Mouse (Mus musculus) B cell, adult 62 days (primary cell): ENCODE data around the gene Jsrp1. TPM values are rescaled to one million over a fixed set of nuclear protein-coding genes. Genes with fewer than 3 reads are reported as not detected.

Source experiments
- total RNA-seq: library from RNA; stranded (reverse); gene quantifications from 4 replicates; pipeline ENCODE4 v1.2.4, GENCODE M21; 2023

Gene Jsrp1
- not detected in 4 replicates for total RNA-seq

DNA sequence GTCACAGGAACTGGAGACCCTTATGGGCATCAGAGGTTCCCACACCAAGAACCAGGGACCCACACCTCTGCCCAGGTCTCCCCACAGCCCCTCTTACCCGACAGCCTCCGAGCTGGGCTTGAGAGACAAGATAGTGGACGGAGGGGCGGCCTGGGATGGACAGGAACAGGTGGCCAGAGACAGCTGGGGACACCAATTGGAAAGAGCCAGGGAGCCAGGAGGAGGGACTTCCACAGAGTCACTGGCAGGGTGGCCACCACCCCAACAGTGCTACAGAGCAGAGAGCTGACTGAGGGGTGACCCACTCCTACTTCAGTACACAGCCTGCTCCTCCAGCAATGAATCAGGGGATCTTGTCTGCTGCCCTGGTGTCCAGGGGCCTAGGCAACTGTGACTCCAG lies at the start of gene Jsrp1:
Jsrp1 (minus strand) TSS at position 133 of the 400 bp plus-strand sequence.

GRCm38 (mm10) chr10:80854913-80855748 lies 41.8 kb upstream of the Jsrp1 start, which contains the start of the genes Lsm7 and Sppl2b:
Gene Lsm7 (minus strand): TSS chr10:80855209.
Gene Sppl2b (plus strand): TSS chr10:80855275.

DNA sequence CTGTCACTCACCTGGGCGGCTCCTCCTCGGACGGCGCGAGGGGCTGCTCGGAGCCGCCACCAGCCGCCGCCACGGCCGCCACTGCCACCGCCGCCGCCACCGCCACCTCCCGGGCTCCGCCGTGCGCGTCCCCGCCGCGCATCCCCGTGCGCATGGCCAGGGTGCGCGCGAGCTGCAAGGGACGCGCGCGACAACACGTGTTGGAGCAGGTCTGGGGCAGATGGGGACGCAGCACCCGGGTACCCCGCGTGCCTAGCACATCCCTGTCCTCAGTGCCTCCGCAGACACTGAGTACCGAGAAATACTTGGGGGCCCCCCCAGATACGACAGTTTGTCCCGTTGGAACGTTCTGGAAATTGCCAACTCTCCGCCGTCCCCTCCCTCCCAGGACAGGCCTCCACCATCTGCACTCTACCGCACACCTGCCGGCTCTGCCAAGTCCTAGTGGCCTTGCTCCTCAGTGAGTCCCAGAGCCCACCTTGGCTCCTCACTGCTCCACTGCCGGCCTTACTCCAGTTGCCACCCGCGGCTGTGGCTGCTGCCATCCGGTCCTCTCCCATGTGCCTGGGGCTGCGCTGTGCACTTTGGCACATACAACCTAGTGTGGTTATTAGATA lies 30.7 kb upstream of the Jsrp1 start, which contains the start of gene Lingo3:
Lingo3 (minus strand) TSS at position 109 of the 617 bp plus-strand sequence.

DNA sequence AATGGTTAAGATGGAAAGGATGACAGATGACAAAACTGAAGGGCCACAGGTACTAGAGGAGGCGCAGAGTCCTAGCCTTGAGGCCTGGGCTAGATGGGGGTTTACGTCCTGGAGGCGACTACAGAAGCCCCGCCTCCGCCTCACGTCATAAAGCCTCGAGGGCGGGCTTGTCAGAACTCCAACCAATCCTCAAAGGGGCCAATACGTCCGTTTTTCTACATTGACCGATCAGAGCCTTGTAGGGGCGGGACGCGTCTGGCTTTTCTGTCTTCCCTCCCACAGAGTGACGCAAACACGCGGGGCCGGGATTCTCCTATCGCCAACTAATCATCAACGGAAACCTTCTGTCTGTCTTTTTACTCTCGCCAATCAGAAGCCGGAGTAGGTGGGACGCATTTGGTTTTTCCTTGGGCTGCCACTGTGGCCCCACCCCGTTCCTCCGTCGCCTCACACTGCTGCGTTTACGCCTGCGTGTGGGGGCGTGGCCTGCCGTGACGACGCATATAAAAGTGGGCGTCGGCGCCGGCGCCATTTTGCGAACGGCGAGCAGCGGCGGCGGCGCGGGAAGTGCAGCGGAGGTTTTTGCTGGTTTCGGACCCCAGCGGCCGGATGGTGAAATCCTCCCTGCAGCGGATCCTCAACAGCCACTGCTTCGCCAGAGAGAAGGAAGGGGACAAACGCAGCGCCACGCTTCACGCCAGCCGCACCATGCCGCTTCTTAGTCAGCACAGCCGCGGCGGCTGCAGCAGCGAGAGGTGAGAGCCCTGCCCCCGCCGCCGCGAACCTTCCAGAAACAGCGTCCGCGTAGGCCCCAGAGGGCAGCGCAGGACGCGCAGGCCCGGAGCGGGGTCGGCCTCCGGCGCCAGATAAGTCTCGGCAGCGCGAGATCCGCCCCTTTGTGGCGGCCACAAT lies 13.1 kb upstream of the Jsrp1 start, which contains the start of gene Oaz1:
Oaz1 (plus strand) TSS at position 506 of the 912 bp plus-strand sequence.

DNA sequence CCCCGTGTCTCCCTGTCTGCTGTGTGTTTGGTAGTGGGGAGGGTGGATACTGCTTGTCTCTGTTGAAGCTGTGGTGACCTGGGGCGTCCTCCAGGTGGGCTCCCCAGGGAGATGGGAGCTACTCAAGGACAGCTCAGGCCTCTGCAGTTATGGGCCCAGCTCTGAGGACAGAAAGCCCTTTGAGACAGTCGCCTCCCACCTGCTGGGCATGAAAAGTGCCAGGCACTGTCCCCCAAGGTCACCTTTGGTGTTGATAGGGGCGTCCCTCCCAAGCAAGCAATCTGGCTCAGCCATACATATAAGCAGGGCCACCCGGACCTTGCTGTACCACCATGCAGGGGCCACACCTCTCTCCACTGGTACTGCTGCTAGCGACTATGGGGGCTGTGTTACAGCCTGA lies 8.4 kb downstream of the Jsrp1 start, which contains the start of gene Amh:
Amh (plus strand) TSS at position 328 of the 400 bp plus-strand sequence.

GRCm38 (mm10) chr10:80798150-80799006 lies 14.9 kb downstream of the Jsrp1 start, which contains the start of the genes Sf3a2 and Plekhj1:
Gene Sf3a2 (plus strand): TSS chr10:80798198.
Gene Plekhj1 (minus strand): TSS chr10:80798626.

Other genes starting within 250 kb of the Jsrp1 start
- gene Klf16, start 236.2 kb downstream of the Jsrp1 start, total RNA-seq, result 30.3 to 34.0 TPM (median 31.5 TPM) in 4 replicates
- 89.6 to 111 TPM (median 99.5 TPM) in 4 replicates for gene Abhd17a, start 223.2 kb downstream of the Jsrp1 start, total RNA-seq
- 61.5 to 65.5 TPM (median 62.9 TPM) in 4 replicates for gene Scamp4, start 210.6 kb downstream of the Jsrp1 start, total RNA-seq
- 9.3 to 21.8 TPM (median 15.5 TPM) in 4 replicates for gene Adat3, start 210.6 kb downstream of the Jsrp1 start, total RNA-seq
- 10.6 to 12.6 TPM (median 11.2 TPM) in 4 replicates for gene Gm49322, start 207.5 kb downstream of the Jsrp1 start, total RNA-seq
- 209 to 257 TPM (median 213 TPM) in 4 replicates for gene Csnk1g2, start 190.7 kb downstream of the Jsrp1 start, total RNA-seq
- 30.1 to 32.7 TPM (median 31.0 TPM) in 4 replicates for gene Btbd2, start 156.4 kb downstream of the Jsrp1 start, total RNA-seq
- gene Mknk2, start 135.4 kb downstream of the Jsrp1 start, total RNA-seq, result 396 to 427 TPM (median 418 TPM) in 4 replicates
- gene Mob3a, start 111.5 kb downstream of the Jsrp1 start, total RNA-seq, result 94.0 to 111 TPM (median 98.1 TPM) in 4 replicates
- gene Izumo4, start 111.3 kb downstream of the Jsrp1 start, total RNA-seq, result 34.0 to 51.5 TPM (median 39.5 TPM) in 4 replicates
- 122 to 151 TPM (median 133 TPM) in 4 replicates for gene Ap3d1, start 71.2 kb downstream of the Jsrp1 start, total RNA-seq
- gene Dot1l, start 58.3 kb downstream of the Jsrp1 start, total RNA-seq, result 69.2 to 82.9 TPM (median 74.7 TPM) in 4 replicates
- gene Sf3a2, start 15.3 kb downstream of the Jsrp1 start, total RNA-seq, result 73.0 to 86.5 TPM (median 77.6 TPM) in 4 replicates
- gene Plekhj1, start 14.9 kb downstream of the Jsrp1 start, total RNA-seq, result 99.4 to 138 TPM (median 104 TPM) in 4 replicates
- 1.4 to 2.0 TPM (median 1.6 TPM) in 4 replicates for gene Amh, start 8.3 kb downstream of the Jsrp1 start, total RNA-seq
- 513 to 527 TPM (median 522 TPM) in 4 replicates for gene Oaz1, start 13.2 kb upstream of the Jsrp1 start, total RNA-seq
- gene Lingo3, start 30.5 kb upstream of the Jsrp1 start, total RNA-seq, result not detected in 4 replicates
- gene Lsm7, start 41.7 kb upstream of the Jsrp1 start, total RNA-seq, result 20.7 to 35.6 TPM (median 25.5 TPM) in 4 replicates
- 28.8 to 33.2 TPM (median 31.9 TPM) in 4 replicates for gene Sppl2b, start 41.8 kb upstream of the Jsrp1 start, total RNA-seq
- not detected in 4 replicates for gene Tmprss9, start 58.4 kb upstream of the Jsrp1 start, total RNA-seq
- gene Timm13, start 87.5 kb upstream of the Jsrp1 start, total RNA-seq, result 57.5 to 75.0 TPM (median 69.9 TPM) in 4 replicates
- 11.6 to 13.6 TPM (median 12.6 TPM) in 4 replicates for gene Lmnb2, start 104.7 kb upstream of the Jsrp1 start, total RNA-seq
- gene Gadd45b, start 116.6 kb upstream of the Jsrp1 start, total RNA-seq, result 39.7 to 58.7 TPM (median 48.3 TPM) in 4 replicates
- 0.27 to 1.4 TPM (median 0.43 TPM) in 4 replicates for gene Gng7, start 201.4 kb upstream of the Jsrp1 start, total RNA-seq
- gene Diras1, start 212.2 kb upstream of the Jsrp1 start, total RNA-seq, result not detected in 4 replicates
- 11.2 to 15.3 TPM (median 11.6 TPM) in 4 replicates for gene Slc39a3, start 223.9 kb upstream of the Jsrp1 start, total RNA-seq
- gene Sgta, start 246.7 kb upstream of the Jsrp1 start, total RNA-seq, result 61.8 to 68.8 TPM (median 65.7 TPM) in 4 replicates